Mouse (Mus musculus) kidney, embryonic 15.5 days (tissue): ENCODE results near the gene Chrdl1. TPM values are rescaled to one million over a fixed set of nuclear protein-coding genes. Genes with fewer than 3 reads are reported as not detected.

Experiments used
- ATAC-seq: fragments of 200-750 bp; cut with Nextera tagmentation; replicated peaks from 2 replicates; pipeline ENCODE4 v1.8.0; 2017; ENCODE audit warnings: moderate TSS enrichment; ENCODE audit not compliant: low FRiP score
- H3K27ac ChIP-seq: fragments of 300-500 bp; sonication (generic); 2 replicates; pipeline ENCODE4 v1.5.1; 2015; ENCODE audit warnings: mild to moderate bottlenecking, inconsistent platforms
- H3K27me3 ChIP-seq: fragments of 300-500 bp; sonication (generic); 2 replicates; pipeline ENCODE4 v1.6.1; 2015; ENCODE audit warnings: inconsistent platforms
- H3K36me3 ChIP-seq: fragments of 300-500 bp; sonication (generic); 2 replicates; pipeline ENCODE4 v1.6.1; 2015; ENCODE audit warnings: inconsistent platforms
- H3K4me1 ChIP-seq: fragments of 300-500 bp; sonication (generic); 2 replicates; pipeline ENCODE4 v1.6.1; 2015; ENCODE audit warnings: inconsistent platforms
- H3K4me2 ChIP-seq: fragments of 300-500 bp; sonication (generic); 2 replicates; pipeline ENCODE4 v1.6.1; 2015; ENCODE audit warnings: moderate library complexity, mild to moderate bottlenecking, inconsistent platforms
- H3K4me3 ChIP-seq: fragments of 300-500 bp; sonication (generic); replicated peaks from 2 replicates; pipeline ENCODE4 v1.5.1; 2015; ENCODE audit warnings: mild to moderate bottlenecking, inconsistent platforms
- H3K9ac ChIP-seq: fragments of 300-500 bp; sonication (generic); 2 replicates; pipeline ENCODE4 v1.6.1; 2015; ENCODE audit warnings: mild to moderate bottlenecking, inconsistent platforms
- H3K9me3 ChIP-seq: fragments of 300-500 bp; sonication (generic); replicated peaks from 2 replicates; pipeline ENCODE4 v1.6.1; 2016; ENCODE audit warnings: inconsistent platforms
- WGBS: fragments of 180-500 bp; shearing (Covaris S2); methylation state at CpG from one replicate; pipeline ENCODE4 v1.1.7; 2015; ENCODE audit warnings: mixed read lengths; 5-methylcytosine and 5-hydroxymethylcytosine counted together
- polyA plus RNA-seq: library from polyadenylated mRNA; unstranded; fragments of >200 nt; fragmentation: Nextera tagmentation; extraction: Ambion mirVana; gene quantifications from 2 replicates; pipeline ENCODE4 v1.2.1, GENCODE M21; 2015

The Chrdl1 gene
- polyA plus RNA-seq, 1 experiment from 2014 or later, result 2.1 TPM

GRCm38 (mm10) chrX:143294726-143295125, 99.3 kb downstream of the Chrdl1 start:
- no peak for ATAC-seq
- Histone ChIP-seq H3K9me3 (no peaks in the 10 kb centered on the region), H3K4me3 (no peak overlapping the region), H3K9ac (no peak overlapping the region), H3K27ac (no peak overlapping the region), H3K4me1 (no peaks in the 10 kb centered on the region), H3K27me3 (peaks cover 45% of the 10 kb centered on the region), H3K36me3 (no peaks in the 10 kb centered on the region), H3K4me2 (no peak overlapping the region)
- 82% methylated on average over 2 of the region's 2 CpGs for WGBS

- ATAC-seq, result no peak
- H3K27me3 ChIP-seq, result peaks cover 7% of the 10 kb centered on the region; the same call in 1 of the 2 replicates
- no peaks in the 10 kb centered on the region for H3K36me3 ChIP-seq
- WGBS, result 48% methylated on average over 5 of the region's 5 CpGs
- H3K4me1 ChIP-seq, result no peaks in the 10 kb centered on the region
- H3K4me3 ChIP-seq, result no peak overlapping the region
- no peak overlapping the region for H3K4me2 ChIP-seq
- H3K9ac ChIP-seq, result no peak overlapping the region
- H3K27ac ChIP-seq, result no peak overlapping the region
- H3K9me3 ChIP-seq, result no peaks in the 10 kb centered on the region
These were observed 118.9 kb downstream of the Chrdl1 start for GRCm38 (mm10) chrX:143275202-143275601.

GRCm38 (mm10) chrX:143250709-143251108, 143.4 kb downstream of the Chrdl1 start:
- Histone ChIP-seq H3K27ac (no peak overlapping the region), H3K27me3 (peaks cover 6% of the 10 kb centered on the region; the same call in 1 of the 2 replicates)

More at GRCm38 (mm10) chrX:143250709-143251108, 143.4 kb downstream of the Chrdl1 start:
- Histone ChIP-seq H3K36me3 (no peaks in the 10 kb centered on the region), H3K9me3 (no peaks in the 10 kb centered on the region), H3K4me1 (no peaks in the 10 kb centered on the region), H3K4me2 (no peak overlapping the region), H3K9ac (no peak overlapping the region), H3K4me3 (no peak overlapping the region)
- ATAC-seq, result no peak

Other genes starting within 250 kb of the Chrdl1 start
- gene Pak3, start 124.3 kb upstream of the Chrdl1 start, polyA plus RNA-seq, result 4.8 and 5.8 TPM in 2 replicates